24 mouse cellular contexts compared by ENCODE assay signal in the genomic region with DNA sequence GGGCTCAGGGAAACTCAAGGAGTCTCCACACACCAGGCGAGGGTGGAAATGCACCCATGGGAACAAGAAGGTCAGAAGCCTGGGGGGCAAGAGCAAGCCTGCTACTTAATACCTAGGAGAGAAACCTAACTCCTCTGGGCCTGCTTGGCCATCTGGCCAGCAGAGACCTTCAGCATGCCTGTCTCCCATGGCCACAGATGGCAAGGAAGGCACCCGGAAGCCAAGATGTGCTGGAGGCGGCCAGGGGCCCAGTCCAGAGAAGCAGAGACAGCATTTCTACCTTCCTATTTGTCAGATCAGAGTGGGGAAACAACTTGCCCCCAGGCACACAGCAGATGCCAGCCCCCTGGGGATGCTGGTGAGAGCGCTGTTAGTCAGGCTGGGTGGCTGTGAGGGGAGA. TPM values are rescaled to one million over a fixed set of nuclear protein-coding genes. Genes with fewer than 3 reads are reported as not detected.
A peak's percentile ranks its signal among the peaks of the same experiment; 100 is the strongest.
DNase-seq lines count a peak whose midpoint lies in the region; ATAC-seq and TF ChIP-seq lines count a peak whose summit lies in the region.
"Had no signal": no experiment of that assay in that cellular context is flagged by ENCODE, and none has a peak within 500 bp of the region (broad histone marks: within the 10 kb centered on the region; RNA-seq: fewer than 3 reads in every experiment).

No protein-coding gene starts in this region.

- peaks cover 5% of the 10 kb centered on the region; the same call in 1 of the 2 replicates for H3K9me3 ChIP-seq in heart, embryonic 10.5 days
- peaks cover 4% of the 10 kb centered on the region; the same call in 1 of the 2 replicates for H3K9me3 ChIP-seq in liver, postnatal 0 days (ENCODE audit: low read length)
- H3K9me3 ChIP-seq: neural tube, embryonic 12.5 days; stomach, embryonic 15.5 days had no signal

- no peak overlapping the region for H3K4me3 ChIP-seq in cerebellum, adult 2 months (replicated peaks; ENCODE audit: insufficient read depth, low read depth, low read length)
- H3K4me3 ChIP-seq in heart, embryonic 10.5 days: peak overlapping the region; percentile 9; the same call in 1 of the 2 replicates
- no peak overlapping the region for H3K4me3 ChIP-seq in layer of hippocampus, adult 2 months
- no peak overlapping the region for H3K4me3 ChIP-seq in liver, postnatal 0 days (ENCODE audit: low read depth, low read length)
- H3K4me3 ChIP-seq: kidney, embryonic 15.5 days; neural tube, embryonic 12.5 days; stomach, embryonic 15.5 days had no signal

- 22% methylated on average over 4 of the region's 4 CpGs for WGBS in cerebellum, adult 2 months
- WGBS in heart, embryonic 10.5 days: 88% methylated on average over 4 of the region's 4 CpGs
- WGBS in liver, postnatal 0 days (ENCODE audit: insufficient replicate concordance): 79% methylated on average over 4 of the region's 4 CpGs

- H3K27me3 ChIP-seq in cerebellum, adult 2 months (ENCODE audit: control insufficient read depth, insufficient read depth, low read length): no peaks in the 10 kb centered on the region
- H3K27me3 ChIP-seq in heart, embryonic 10.5 days (ENCODE audit: insufficient read depth, poor library complexity, severe bottlenecking): no peaks in the 10 kb centered on the region
- no peaks in the 10 kb centered on the region for H3K27me3 ChIP-seq in liver, postnatal 0 days (ENCODE audit: insufficient read depth, low read length)
- H3K27me3 ChIP-seq: kidney, embryonic 15.5 days; neural tube, embryonic 12.5 days; stomach, embryonic 15.5 days had no signal

- TF ChIP-seq EP300 in liver, postnatal 0 days (IDR thresholded peaks at IDR 0.05; ENCODE audit: low read depth): no peak

- H3K4me1 ChIP-seq in cerebellum, adult 2 months (ENCODE audit: control insufficient read depth, insufficient read depth, low read length): peaks cover 48% of the 10 kb centered on the region
- peaks cover 21% of the 10 kb centered on the region for H3K4me1 ChIP-seq in heart, embryonic 10.5 days
- peaks cover 19% of the 10 kb centered on the region for H3K4me1 ChIP-seq in liver, postnatal 0 days (ENCODE audit: insufficient read depth)
- H3K4me1 ChIP-seq: kidney, embryonic 15.5 days; neural tube, embryonic 12.5 days; stomach, embryonic 15.5 days had no signal

- TF ChIP-seq POLR2A in cerebellum, adult 2 months (IDR thresholded peaks at IDR 0.05; ENCODE audit: borderline replicate concordance, insufficient read depth, low read length): no peak

- peaks cover 99% of the 10 kb centered on the region for H3K36me3 ChIP-seq in heart, embryonic 10.5 days
- peaks cover 25% of the 10 kb centered on the region for H3K36me3 ChIP-seq in liver, postnatal 0 days (replicated peaks; ENCODE audit: insufficient read depth, low read length)

- H3K9ac ChIP-seq in liver, postnatal 0 days (replicated peaks): peak overlapping the region; percentile 48; the same call in 1 of the 2 replicates
- H3K9ac ChIP-seq: kidney, embryonic 15.5 days; neural tube, embryonic 12.5 days; stomach, embryonic 15.5 days had no signal

- peak overlapping the region; percentile 73 for H3K27ac ChIP-seq in cerebellum, adult 2 months (ENCODE audit: insufficient read depth, low read length)
- H3K27ac ChIP-seq in heart, embryonic 10.5 days: peak overlapping the region; percentile 72
- peak overlapping the region; percentile 16; the same call in 1 of the 2 replicates for H3K27ac ChIP-seq in layer of hippocampus, adult 2 months
- peak overlapping the region; percentile 76 for H3K27ac ChIP-seq in liver, postnatal 0 days (ENCODE audit: low read depth)
- H3K27ac ChIP-seq: kidney, embryonic 15.5 days; neural tube, embryonic 12.5 days; stomach, embryonic 15.5 days had no signal

- no peak for TF ChIP-seq CTCF in cerebellum, adult 2 months (IDR thresholded peaks at IDR 0.05; ENCODE audit: borderline replicate concordance, insufficient read depth, low read depth, low read length)
- TF ChIP-seq CTCF in layer of hippocampus, adult 2 months (conservative IDR thresholded peaks at IDR 0.05): no peak
- no peak for TF ChIP-seq CTCF in liver, postnatal 0 days (IDR thresholded peaks at IDR 0.05; ENCODE audit: low read depth)

- DNase-seq in cerebellum, adult 2 months: peak; percentile 56 to 69
- DNase-seq in cerebellum, adult 8-10 months: no peak
- no peak for DNase-seq in heart, embryonic 10.5 days (ENCODE audit: low spot score)
- DNase-seq in heart, adult 18-20 months: no peak
- DNase-seq in layer of hippocampus, adult 2 months (ENCODE audit: low spot score in 2 of 2): no peak
- DNase-seq in layer of hippocampus, postnatal 10 days (ENCODE audit: low spot score in 2 of 2): no peak
- no peak for DNase-seq in liver, postnatal 0 days
- DNase-seq in thymus, postnatal 36 days: no peak
- DNase-seq: adrenal gland, adult 8-10 months; layer of hippocampus, postnatal 36 days; left cerebral cortex, postnatal 4 days; lung, adult 18-20 months; thymus, adult 2 months had no signal

- no peak for ATAC-seq in liver, postnatal 0 days

- peak overlapping the region; percentile 72 for H3K4me2 ChIP-seq in liver, postnatal 0 days (ENCODE audit: low read depth, low read length)
- H3K4me2 ChIP-seq: kidney, embryonic 15.5 days; midbrain, embryonic 11.5 days; neural tube, embryonic 12.5 days; stomach, embryonic 15.5 days had no signal

RNA-seq across cellular contexts. Expression of a gene that starts 21.3 kb away (rescaled TPM):
- polyA plus RNA-seq in cerebellum, adult 2 months (2012; rRNA removed): 4.6 and 4.8 TPM in 2 replicates
- polyA plus RNA-seq in heart, embryonic 10.5 days (2016; fragmentation: Nextera tagmentation; extraction: Ambion mirVana): 43.7 and 44.0 TPM in 2 replicates
- total RNA-seq in heart, adult 18-20 months (2021): 1 to 10 TPM; 1.7 to 2.3 TPM
- total RNA-seq in layer of hippocampus, adult 2 months (2021): 1 to 10 TPM; 2.8 to 3.7 TPM
- 1 to 10 TPM; 5.2 to 8.3 TPM for total RNA-seq in layer of hippocampus, postnatal 10 days (2021)
- polyA plus RNA-seq in liver, postnatal 0 days (2015; fragmentation: Nextera tagmentation; extraction: Ambion mirVana): 12.4 and 14.0 TPM in 2 replicates

RNA-seq across cellular contexts. Expression of a gene that starts 36.4 kb away (rescaled TPM):
- polyA plus RNA-seq in cerebellum, adult 2 months (2012; rRNA removed): 782 and 861 TPM in 2 replicates
- polyA plus RNA-seq in heart, embryonic 10.5 days (2016; fragmentation: Nextera tagmentation; extraction: Ambion mirVana): 42.1 and 46.2 TPM in 2 replicates
- 10 to 100 TPM; 17.7 to 23.7 TPM for total RNA-seq in heart, adult 18-20 months (2021)
- total RNA-seq in layer of hippocampus, adult 2 months (2021): 100 to 1,000 TPM; 416 to 430 TPM
- 100 to 1,000 TPM; 360 to 416 TPM for total RNA-seq in layer of hippocampus, postnatal 10 days (2021)
- 10.0 and 11.3 TPM in 2 replicates for polyA plus RNA-seq in liver, postnatal 0 days (2015; fragmentation: Nextera tagmentation; extraction: Ambion mirVana)

RNA-seq across cellular contexts. Expression of a gene that starts 50.8 kb away (rescaled TPM):
- polyA plus RNA-seq in cerebellum, adult 2 months (2012; rRNA removed): 38.3 and 50.1 TPM in 2 replicates
- polyA plus RNA-seq in heart, embryonic 10.5 days (2016; fragmentation: Nextera tagmentation; extraction: Ambion mirVana): 2.2 and 3.9 TPM in 2 replicates
- 10 to 100 TPM; 10.4 to 11.0 TPM for total RNA-seq in heart, adult 18-20 months (2021)
- total RNA-seq in layer of hippocampus, adult 2 months (2021): 10 to 100 TPM; 31.4 to 36.3 TPM
- 10 to 100 TPM; 74.1 to 79.6 TPM for total RNA-seq in layer of hippocampus, postnatal 10 days (2021)
- 0.65 and 1.0 TPM in 2 replicates for polyA plus RNA-seq in liver, postnatal 0 days (2015; fragmentation: Nextera tagmentation; extraction: Ambion mirVana)

RNA-seq across cellular contexts. Expression of a gene that starts 58.6 kb away (rescaled TPM):
- polyA plus RNA-seq in cerebellum, adult 2 months (2012; rRNA removed): 6.0 and 7.1 TPM in 2 replicates
- not detected in 2 replicates for polyA plus RNA-seq in heart, embryonic 10.5 days (2016; fragmentation: Nextera tagmentation; extraction: Ambion mirVana)
- total RNA-seq in heart, adult 18-20 months (2021): not detected
- not detected for total RNA-seq in layer of hippocampus, adult 2 months (2021)
- not detected for total RNA-seq in layer of hippocampus, postnatal 10 days (2021)
- not detected in 2 replicates for polyA plus RNA-seq in liver, postnatal 0 days (2015; fragmentation: Nextera tagmentation; extraction: Ambion mirVana)
- total RNA-seq: adrenal gland, adult 8-10 months; common myeloid progenitor, adult 5-6 weeks; layer of hippocampus, postnatal 36 days; left cerebral cortex, postnatal 4 days; monocyte, adult 5-6 weeks had no signal
- polyA plus RNA-seq: embryonic facial prominence, embryonic 11.5 days; gonadal fat pad, adult 2 months; hindbrain, embryonic 11.5 days; intestine, embryonic 14.5 days; midbrain, embryonic 11.5 days; neural tube, embryonic 12.5 days; spleen, adult 2 months; stomach, embryonic 15.5 days; thymus, adult 2 months had no signal

Comparison
In these comparisons a context has a peak if more than half of its experiments do, and no peak if none do; other contexts are left out.
1. DNase-seq: peak in cerebellum, adult 2 months (2 of 2); none in cerebellum, adult 8-10 months (single experiment), heart, embryonic 10.5 days (single experiment), heart, adult 18-20 months (0 of 2), layer of hippocampus, adult 2 months (0 of 2), layer of hippocampus, postnatal 10 days (0 of 2), liver, postnatal 0 days (single experiment) and thymus, postnatal 36 days (0 of 2).
2. H3K27ac ChIP-seq: peak in every context shown above with its lines; median percentile 76 in liver, postnatal 0 days; 73 in cerebellum, adult 2 months; 72 in heart, embryonic 10.5 days; 16 in layer of hippocampus, adult 2 months.
3. RNA of a gene that starts 36.4 kb away (total RNA-seq): 416 to 430 TPM in layer of hippocampus, adult 2 months and 360 to 416 TPM in layer of hippocampus, postnatal 10 days; 17.7 to 23.7 TPM in heart, adult 18-20 months; every median in the first group is over 10 times any median in the second.